Mouse (Mus musculus) liver, embryonic 12.5 days (tissue): ENCODE results near the gene F2r. TPM values are rescaled to one million over a fixed set of nuclear protein-coding genes. Genes with fewer than 3 reads are reported as not detected.

ENCODE experiments used
- ATAC-seq: fragments of 200-750 bp; cut with Nextera tagmentation; 2 replicates; pipeline ENCODE4 v1.8.0; 2017; ENCODE audit warnings: moderate number of reproducible peaks, mild to moderate bottlenecking, moderate library complexity
- H3K27ac ChIP-seq: fragments of 300-500 bp; sonication (generic); 2 replicates; pipeline ENCODE4 v1.5.1; 2016; ENCODE audit warnings: mild to moderate bottlenecking
- H3K27me3 ChIP-seq: fragments of 300-500 bp; sonication (generic); replicated peaks from 2 replicates; pipeline ENCODE4 v1.6.1; 2016; ENCODE audit warnings: mild to moderate bottlenecking, moderate library complexity
- H3K36me3 ChIP-seq: fragments of 300-500 bp; sonication (generic); 2 replicates; pipeline ENCODE4 v1.6.1; 2016; ENCODE audit warnings: mild to moderate bottlenecking, moderate library complexity
- H3K4me1 ChIP-seq: fragments of 300-500 bp; sonication (generic); 2 replicates; pipeline ENCODE4 v1.6.1; 2016
- H3K4me2 ChIP-seq: fragments of 300-500 bp; sonication (generic); 2 replicates; pipeline ENCODE4 v1.6.1; 2016; ENCODE audit warnings: mild to moderate bottlenecking, moderate library complexity
- H3K4me3 ChIP-seq: fragments of 300-500 bp; sonication (generic); 2 replicates; pipeline ENCODE4 v1.5.1; 2016; ENCODE audit warnings: mild to moderate bottlenecking, moderate library complexity
- H3K9ac ChIP-seq: fragments of 300-500 bp; sonication (generic); 2 replicates; pipeline ENCODE4 v1.6.1; 2016; ENCODE audit warnings: mild to moderate bottlenecking, moderate library complexity
- H3K9me3 ChIP-seq: fragments of 300-500 bp; sonication (generic); replicated peaks from 2 replicates; pipeline ENCODE4 v1.6.1; 2016; ENCODE audit warnings: mild to moderate bottlenecking, moderate library complexity
- WGBS: fragments of 180-500 bp; shearing (Covaris S2); methylation state at CpG from one replicate; pipeline ENCODE4 v1.1.7; 2016; ENCODE audit not compliant: insufficient replicate concordance; 5-methylcytosine and 5-hydroxymethylcytosine counted together
- polyA plus RNA-seq: library from polyadenylated mRNA; unstranded; fragments of >200 nt; fragmentation: Nextera tagmentation; extraction: Ambion mirVana; gene quantifications from 2 replicates; pipeline ENCODE4 v1.2.1, GENCODE M21; 2016

F2r gene
- 84.2 and 84.3 TPM in 2 replicates for polyA plus RNA-seq

GRCm38 (mm10) chr13:95618309-95618712 is at the start of gene F2r:
Gene F2r, minus strand, starts transcription at chr13:95618487.
- WGBS: 0% methylated on average over 42 of the region's 42 CpGs
- Histone ChIP-seq H3K9me3 (no peaks in the 10 kb centered on the region), H3K27me3 (0 out of 2 replicates have a peak, but pooled peaks cover 3% of the 10 kb centered on the region), H3K4me2 (peak within 1 kb of the TSS; percentile 88), H3K9ac (peak within 1 kb of the TSS; percentile 97), H3K27ac (peak within 1 kb of the TSS; percentile 91), H3K4me3 (peak within 1 kb of the TSS; percentile 88), H3K36me3 (peaks cover 29% of the 10 kb centered on the region), H3K4me1 (peaks cover 42% of the 10 kb centered on the region)
- ATAC-seq: peak; percentile 91

DNA sequence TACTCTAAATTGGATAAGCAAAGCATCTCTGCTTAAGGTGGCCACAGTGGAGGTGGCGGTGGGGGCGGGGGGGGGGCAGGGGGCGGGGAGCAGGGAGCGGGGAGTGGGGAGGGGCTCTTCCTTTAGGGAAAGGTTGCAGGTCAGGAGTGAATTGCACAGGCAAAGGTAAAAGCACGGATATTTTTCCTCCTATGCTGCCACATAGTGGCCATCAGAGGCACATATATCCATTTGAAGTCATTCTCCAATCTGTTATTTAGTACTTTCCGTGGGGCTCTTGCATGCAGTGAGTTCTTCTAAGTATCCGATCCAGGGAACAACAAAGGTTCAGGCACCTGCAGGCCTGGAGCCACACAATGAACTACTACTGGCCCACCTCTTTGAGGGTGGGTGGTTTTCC is 49.0 kb upstream of the F2r start:
- Histone ChIP-seq H3K9me3 (no peaks in the 10 kb centered on the region; the same call in 1 of the 2 replicates), H3K27ac (peak overlapping the region; percentile 10; the same call in 1 of the 2 replicates), H3K4me1 (peaks cover 48% of the 10 kb centered on the region), H3K4me2 (no peak overlapping the region), H3K36me3 (peaks cover 81% of the 10 kb centered on the region), H3K4me3 (no peak overlapping the region), H3K27me3 (no peaks in the 10 kb centered on the region), H3K9ac (no peak overlapping the region)
- WGBS: 33% methylated on average over 7 of the region's 7 CpGs
- ATAC-seq: no peak

GRCm38 (mm10) chr13:95665644-95666356 is 47.5 kb upstream of the F2r start:
- no peaks in the 10 kb centered on the region for H3K27me3 ChIP-seq
- no peak for ATAC-seq
- no peak overlapping the region for H3K4me2 ChIP-seq
- no peak overlapping the region for H3K9ac ChIP-seq
- H3K4me1 ChIP-seq: peaks cover 33% of the 10 kb centered on the region
- H3K36me3 ChIP-seq: peaks cover 95% of the 10 kb centered on the region
- WGBS: 86% methylated on average over 13 of the region's 13 CpGs
- no peak overlapping the region for H3K27ac ChIP-seq
- H3K9me3 ChIP-seq: no peaks in the 10 kb centered on the region; the same call in 1 of the 2 replicates
- no peak overlapping the region for H3K4me3 ChIP-seq

GRCm38 (mm10) chr13:95663834-95664233 is 45.5 kb upstream of the F2r start:
- Histone ChIP-seq H3K36me3 (peaks cover 96% of the 10 kb centered on the region), H3K4me1 (peaks cover 27% of the 10 kb centered on the region), H3K4me3 (no peak overlapping the region), H3K27ac (no peak overlapping the region), H3K27me3 (no peaks in the 10 kb centered on the region), H3K9ac (no peak overlapping the region), H3K4me2 (no peak overlapping the region), H3K9me3 (no peaks in the 10 kb centered on the region)
- ATAC-seq: no peak
- WGBS: 91% methylated on average over 4 of the region's 4 CpGs

DNA sequence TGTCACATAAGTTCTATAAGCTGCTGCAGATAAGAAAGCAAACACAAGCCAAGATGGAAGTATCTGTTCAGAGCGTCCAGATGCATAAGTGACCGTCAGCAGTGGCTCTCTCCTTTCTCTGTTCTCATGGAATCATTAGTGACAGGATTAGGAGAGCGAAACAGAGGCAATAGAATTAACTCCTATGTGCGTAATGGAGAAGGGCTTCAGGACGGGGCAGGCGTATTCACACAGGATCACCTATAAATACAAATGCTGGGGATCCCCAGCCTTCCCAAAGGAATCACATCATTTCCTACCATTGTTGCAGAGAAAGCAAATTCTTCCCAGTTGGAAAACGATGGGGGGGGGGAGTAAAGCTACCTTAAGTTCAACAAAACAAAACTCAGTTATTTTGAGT is 41.1 kb upstream of the F2r start:
- H3K9ac ChIP-seq: no peak overlapping the region
- H3K36me3 ChIP-seq: peaks cover 83% of the 10 kb centered on the region
- no peaks in the 10 kb centered on the region for H3K27me3 ChIP-seq
- ATAC-seq: no peak
- H3K4me3 ChIP-seq: no peak overlapping the region
- no peaks in the 10 kb centered on the region for H3K9me3 ChIP-seq
- peaks cover 44% of the 10 kb centered on the region for H3K4me1 ChIP-seq
- no peak overlapping the region for H3K4me2 ChIP-seq
- 75% methylated on average over 7 of the region's 7 CpGs for WGBS
- no peak overlapping the region for H3K27ac ChIP-seq

DNA sequence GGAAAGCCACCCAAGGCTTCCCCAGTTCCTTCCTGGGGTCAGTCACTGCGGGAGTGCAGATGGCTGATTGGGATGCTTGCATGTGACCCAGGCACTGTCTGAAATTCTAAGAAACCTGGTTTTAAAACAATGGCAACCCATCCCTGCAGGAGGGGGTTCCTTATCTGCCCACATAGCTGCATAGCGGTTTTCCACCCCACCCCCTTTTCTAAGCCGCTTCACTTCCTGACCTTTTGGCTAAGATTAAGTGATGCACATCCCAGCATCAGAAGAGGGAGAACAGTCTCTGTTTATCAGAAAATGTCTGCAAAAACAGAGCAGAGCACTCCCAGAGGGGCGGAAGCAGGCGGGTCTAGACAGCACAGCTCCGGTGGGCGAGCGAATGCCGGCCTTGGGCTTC is 38.9 kb upstream of the F2r start:
- peak overlapping the region; percentile 43 for H3K4me2 ChIP-seq
- WGBS: 10% methylated on average over 9 of the region's 9 CpGs
- ATAC-seq: peak; percentile 86
- H3K4me1 ChIP-seq: peaks cover 64% of the 10 kb centered on the region
- no peak overlapping the region for H3K9ac ChIP-seq
- no peak overlapping the region for H3K4me3 ChIP-seq
- peak overlapping the region; percentile 77 for H3K27ac ChIP-seq
- H3K9me3 ChIP-seq: no peaks in the 10 kb centered on the region
- no peaks in the 10 kb centered on the region for H3K27me3 ChIP-seq
- H3K36me3 ChIP-seq: peaks cover 62% of the 10 kb centered on the region

DNA sequence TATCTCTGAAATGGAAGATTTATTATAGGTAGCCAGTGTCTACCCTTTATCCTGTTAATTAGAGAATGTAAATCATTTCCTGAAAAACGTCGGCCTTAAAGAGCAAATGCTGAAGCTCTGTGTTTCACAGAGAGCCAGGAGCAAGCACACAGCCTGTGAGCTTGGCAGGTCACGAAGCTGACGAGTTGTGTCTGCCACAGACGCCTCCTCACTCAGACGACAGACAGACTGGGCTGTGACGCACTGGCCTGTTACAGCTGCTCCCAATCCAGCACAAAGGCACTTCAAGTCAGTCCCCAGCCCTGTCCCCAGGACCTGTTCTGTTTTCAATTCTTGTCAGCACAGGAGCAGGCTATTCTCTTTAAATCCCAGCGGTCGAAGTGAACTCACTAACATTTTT is 37.0 kb upstream of the F2r start:
- Histone ChIP-seq H3K36me3 (peaks cover 48% of the 10 kb centered on the region), H3K4me2 (no peak overlapping the region), H3K27ac (peak overlapping the region; percentile 42), H3K9me3 (no peaks in the 10 kb centered on the region), H3K27me3 (no peaks in the 10 kb centered on the region), H3K9ac (no peak overlapping the region), H3K4me3 (no peak overlapping the region), H3K4me1 (peaks cover 70% of the 10 kb centered on the region)
- ATAC-seq: no peak
- WGBS: 59% methylated on average over 9 of the region's 9 CpGs

DNA sequence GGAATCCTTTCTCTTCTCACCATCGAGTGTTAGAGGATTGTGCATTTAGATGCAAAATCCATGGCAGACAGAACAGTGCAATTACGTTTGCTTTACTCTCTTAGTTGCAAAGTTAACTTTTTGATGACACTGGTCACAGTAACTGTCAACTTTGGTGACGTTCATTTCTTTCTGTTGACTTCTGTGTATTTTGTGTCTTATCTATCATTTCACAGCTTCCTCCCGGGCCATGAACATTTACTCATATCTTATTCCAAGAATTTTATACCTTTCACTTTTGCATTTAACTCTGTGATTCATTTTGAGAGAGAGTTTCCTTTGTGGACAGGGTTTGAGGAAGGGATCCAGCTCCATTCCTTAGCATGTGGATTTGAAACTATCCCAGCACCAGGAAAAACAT is 35.4 kb upstream of the F2r start:
- Histone ChIP-seq H3K4me1 (peaks cover 61% of the 10 kb centered on the region), H3K4me3 (no peak overlapping the region), H3K27me3 (no peaks in the 10 kb centered on the region), H3K9me3 (no peaks in the 10 kb centered on the region), H3K27ac (no peak overlapping the region), H3K9ac (no peak overlapping the region), H3K4me2 (no peak overlapping the region), H3K36me3 (peaks cover 33% of the 10 kb centered on the region)
- WGBS: 27% methylated on average over 4 of the region's 4 CpGs
- ATAC-seq: no peak

- Histone ChIP-seq H3K4me2 (no peak overlapping the region), H3K9ac (no peak overlapping the region), H3K4me1 (peaks cover 48% of the 10 kb centered on the region), H3K27me3 (no peaks in the 10 kb centered on the region), H3K27ac (0 out of 2 replicates have a peak overlapping the region, but pooled peaks have one; percentile 8), H3K9me3 (no peaks in the 10 kb centered on the region), H3K36me3 (peaks cover 25% of the 10 kb centered on the region), H3K4me3 (no peak overlapping the region)
- 57% methylated on average over 7 of the region's 7 CpGs for WGBS
- no peak for ATAC-seq
These were observed 33.8 kb upstream of the F2r start for GRCm38 (mm10) chr13:95651870-95652668.

DNA sequence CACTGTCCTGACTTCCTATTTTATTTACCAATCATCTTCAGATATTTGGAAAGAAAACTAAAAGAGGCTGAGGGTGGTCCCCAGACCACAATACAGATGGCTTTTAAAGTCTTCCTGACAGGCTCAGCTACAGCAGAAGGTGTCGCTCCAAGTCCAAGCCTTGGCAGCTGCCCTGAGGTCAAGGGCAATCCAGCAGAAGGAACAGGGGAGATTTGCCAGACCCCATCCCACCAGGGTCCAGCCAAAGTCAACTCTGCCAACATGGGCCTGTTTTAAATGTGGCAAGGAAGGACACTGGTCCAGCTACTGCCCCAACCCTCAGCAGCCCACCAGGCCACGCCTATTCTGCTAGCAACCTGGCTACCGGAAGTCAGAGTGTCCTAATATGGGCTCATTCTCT is 31.7 kb upstream of the F2r start:
- H3K9me3 ChIP-seq: no peaks in the 10 kb centered on the region
- no peak overlapping the region for H3K9ac ChIP-seq
- no peak overlapping the region for H3K4me2 ChIP-seq
- WGBS: 73% methylated on average over 3 of the region's 3 CpGs
- H3K27ac ChIP-seq: no peak overlapping the region
- H3K4me1 ChIP-seq: peaks cover 35% of the 10 kb centered on the region
- ATAC-seq: no peak
- peaks cover 30% of the 10 kb centered on the region for H3K36me3 ChIP-seq
- no peak overlapping the region for H3K4me3 ChIP-seq
- no peaks in the 10 kb centered on the region for H3K27me3 ChIP-seq

DNA sequence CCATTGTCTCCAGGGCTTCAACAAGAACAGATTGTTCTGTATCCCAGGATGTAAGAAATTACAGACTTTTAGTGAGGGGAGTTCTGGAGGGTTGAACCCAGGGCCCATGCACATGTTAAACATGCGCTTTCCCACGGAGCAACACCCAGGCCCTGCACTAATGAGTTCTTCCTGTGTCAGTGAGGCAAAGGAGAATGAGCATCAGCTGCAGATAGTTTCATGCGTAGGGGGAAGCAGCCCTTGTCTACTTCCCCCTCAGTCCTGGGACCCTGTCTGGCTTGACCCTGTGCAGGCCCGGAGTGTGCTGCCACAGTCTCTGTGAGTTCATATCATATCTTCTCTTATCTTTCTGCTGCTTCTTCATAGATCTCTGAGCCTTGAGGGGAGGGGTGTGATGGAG is 29.0 kb upstream of the F2r start:
- ATAC-seq: no peak
- H3K9me3 ChIP-seq: no peaks in the 10 kb centered on the region
- no peak overlapping the region for H3K27ac ChIP-seq
- H3K4me1 ChIP-seq: peaks cover 10% of the 10 kb centered on the region
- no peak overlapping the region for H3K4me3 ChIP-seq
- WGBS: 55% methylated on average over 4 of the region's 4 CpGs
- no peak overlapping the region for H3K4me2 ChIP-seq
- no peaks in the 10 kb centered on the region for H3K27me3 ChIP-seq
- peaks cover 50% of the 10 kb centered on the region for H3K36me3 ChIP-seq
- H3K9ac ChIP-seq: no peak overlapping the region

DNA sequence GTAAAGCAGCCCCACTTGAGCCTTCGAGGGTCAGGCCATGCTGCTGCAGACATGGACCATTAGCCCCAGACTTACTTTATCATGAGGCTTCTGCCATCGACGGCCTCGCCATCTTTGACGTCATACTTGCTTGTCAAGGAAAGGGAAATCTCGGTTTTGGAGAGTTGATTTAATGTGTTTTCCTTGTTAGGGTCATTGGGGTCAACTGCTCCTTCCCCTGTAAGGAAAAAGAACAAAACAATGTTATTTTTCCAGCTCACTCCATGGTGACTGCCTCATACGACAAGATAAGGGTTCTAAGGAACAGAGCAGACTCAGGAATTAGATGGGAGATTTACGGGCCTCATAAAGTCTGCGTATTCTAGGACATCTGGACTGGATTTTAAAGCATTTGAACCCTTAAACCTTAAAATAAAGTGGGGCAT is 28.4 kb upstream of the F2r start:
- peaks cover 49% of the 10 kb centered on the region for H3K36me3 ChIP-seq
- no peak overlapping the region for H3K9ac ChIP-seq
- no peak overlapping the region for H3K4me2 ChIP-seq
- no peak overlapping the region for H3K4me3 ChIP-seq
- no peaks in the 10 kb centered on the region for H3K9me3 ChIP-seq
- ATAC-seq: no peak
- H3K27ac ChIP-seq: no peak overlapping the region
- 69% methylated on average over 9 of the region's 9 CpGs for WGBS
- H3K4me1 ChIP-seq: peaks cover 5% of the 10 kb centered on the region
- no peaks in the 10 kb centered on the region for H3K27me3 ChIP-seq
